Mouse (Mus musculus) intestine, embryonic 16.5 days (tissue): Measurements from ENCODE around the gene Mrrf. TPM values are rescaled to one million over a fixed set of nuclear protein-coding genes. Genes with fewer than 3 reads are reported as not detected.
A peak's percentile ranks its signal among the peaks of the same experiment; 100 is the strongest.
"Not testable (repeated sequence)": the region's sequence is repeated elsewhere in the genome, so short reads cannot be mapped to it uniquely, and the experiment has no call there.

Source experiments
- ATAC-seq: fragments of 200-750 bp; cut with Nextera tagmentation; 2 replicates; pipeline ENCODE4 v1.8.0; 2017; ENCODE audit warnings: moderate TSS enrichment, moderate library complexity
- H3K27ac ChIP-seq: fragments of 300-500 bp; sonication (generic); 2 replicates; pipeline ENCODE4 v1.5.1; 2014; ENCODE audit warnings: mild to moderate bottlenecking, low read length
- H3K27me3 ChIP-seq: fragments of 300-500 bp; sonication (generic); replicated peaks from 2 replicates; pipeline ENCODE4 v1.6.1; 2014; ENCODE audit warnings: low read length, control low read depth, mixed read lengths; ENCODE audit not compliant: control insufficient read depth, insufficient read depth
- H3K36me3 ChIP-seq: fragments of 300-500 bp; sonication (generic); 2 replicates; pipeline ENCODE4 v1.6.1; 2014; ENCODE audit warnings: low read length, control low read depth; ENCODE audit not compliant: control insufficient read depth, insufficient read depth
- H3K4me1 ChIP-seq: fragments of 300-500 bp; sonication (generic); 2 replicates; pipeline ENCODE4 v1.6.1; 2014; ENCODE audit warnings: low read length, control low read depth, mixed read lengths; ENCODE audit not compliant: control insufficient read depth, insufficient read depth
- H3K4me2 ChIP-seq: fragments of 300-500 bp; sonication (generic); 2 replicates; pipeline ENCODE4 v1.6.1; 2014; ENCODE audit warnings: low read depth, low read length, control low read depth
- H3K4me3 ChIP-seq: fragments of 300-500 bp; sonication (generic); 2 replicates; pipeline ENCODE4 v1.5.1; 2014; ENCODE audit warnings: mild to moderate bottlenecking, low read length
- H3K9ac ChIP-seq: fragments of 300-500 bp; sonication (generic); 2 replicates; pipeline ENCODE4 v1.6.1; 2014; ENCODE audit warnings: low read depth, low read length
- H3K9me3 ChIP-seq: fragments of 300-500 bp; sonication (generic); 2 replicates; pipeline ENCODE4 v1.6.1; 2016; ENCODE audit warnings: low read length, control low read depth; ENCODE audit not compliant: control insufficient read depth
- WGBS: fragments of 180-500 bp; shearing (Covaris S2); extraction: QIAGEN DNeasy Blood & Tissue Kit; methylation state at CpG from one replicate; pipeline ENCODE4 v1.1.7; 2014; 5-methylcytosine and 5-hydroxymethylcytosine counted together
- polyA plus RNA-seq: library from polyadenylated mRNA; unstranded; fragments of >200 nt; fragmentation: Nextera tagmentation; extraction: Ambion mirVana; gene quantifications from 2 replicates; pipeline ENCODE4 v1.2.1, GENCODE M21; 2015

The Mrrf gene
- polyA plus RNA-seq, 1 experiment from 2014 or later, result 32.3 TPM

DNA sequence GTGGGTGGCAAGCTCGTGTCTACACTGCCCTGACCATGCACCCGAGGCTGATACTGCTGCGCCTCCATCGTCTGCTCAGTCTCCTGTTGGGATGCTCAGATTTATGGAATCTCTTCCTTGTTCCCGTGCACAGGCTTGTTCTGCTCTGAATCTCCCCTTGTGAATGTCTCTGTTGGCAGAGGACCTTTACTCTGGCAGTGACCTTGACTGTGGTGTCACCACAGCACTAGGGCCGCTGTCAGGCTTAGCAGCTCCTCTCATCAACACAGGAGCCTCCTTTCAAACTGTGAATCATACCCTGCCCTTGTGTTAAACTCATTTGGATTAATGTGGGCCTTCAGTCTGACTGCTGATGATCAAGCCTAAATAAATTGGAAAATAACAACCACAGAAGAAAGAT is 53.0 kb downstream of the Mrrf start:
- H3K27ac ChIP-seq, H3K9ac ChIP-seq, H3K27me3 ChIP-seq, H3K9me3 ChIP-seq, H3K4me3 ChIP-seq, H3K36me3 ChIP-seq, ATAC-seq, H3K4me2 ChIP-seq, H3K4me1 ChIP-seq: not testable (repeated sequence)
- WGBS, result 81% methylated on average over 6 of the region's 6 CpGs

DNA sequence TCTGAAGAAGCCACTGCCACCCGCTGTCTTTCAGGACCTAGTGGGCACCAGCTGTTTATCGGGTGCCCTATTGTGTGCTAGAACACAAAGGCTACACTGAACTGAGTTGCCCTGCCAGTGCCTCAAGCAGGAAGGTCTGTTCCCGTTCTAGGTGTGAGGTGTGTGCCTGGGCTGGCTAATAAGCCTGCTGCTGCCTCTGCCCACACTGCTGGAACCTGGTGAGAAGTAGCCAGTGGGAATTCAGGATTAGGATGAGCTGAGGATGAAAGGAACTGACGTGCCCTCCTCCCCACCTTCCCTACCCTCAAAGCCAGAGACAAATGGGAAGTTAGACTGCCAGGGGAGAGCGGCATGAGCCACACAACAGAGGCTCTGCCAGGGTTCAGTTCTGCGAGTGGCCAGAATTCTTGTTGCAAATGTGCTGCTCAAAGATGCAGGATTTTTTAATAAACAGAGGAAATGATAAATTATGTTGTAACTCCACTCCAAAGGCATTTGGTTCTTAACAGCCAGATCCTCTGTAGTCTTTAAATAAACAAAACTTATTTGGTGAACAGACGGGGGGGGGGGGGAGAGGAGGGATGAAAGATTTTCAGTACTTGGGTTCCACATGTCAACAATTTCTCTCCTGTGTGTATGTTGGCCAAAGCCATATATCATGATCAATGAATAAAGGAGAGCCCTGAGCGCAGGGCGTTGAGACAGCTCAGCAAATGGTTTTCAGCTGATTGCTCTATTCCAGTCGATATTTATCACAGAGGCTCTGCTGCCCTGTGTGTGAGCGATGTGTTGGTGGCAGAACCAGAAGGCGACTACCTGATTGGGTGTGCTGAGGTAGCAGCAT is 55.1 kb downstream of the Mrrf start:
- H3K4me2 ChIP-seq, result no peak overlapping the region
- H3K9ac ChIP-seq, result no peak overlapping the region
- peaks cover 4% of the 10 kb centered on the region for H3K4me1 ChIP-seq
- H3K4me3 ChIP-seq, result no peak overlapping the region
- no peaks in the 10 kb centered on the region for H3K9me3 ChIP-seq
- 36% methylated on average over 12 of the region's 12 CpGs for WGBS
- peak; percentile 31 for ATAC-seq
- no peaks in the 10 kb centered on the region for H3K36me3 ChIP-seq
- H3K27me3 ChIP-seq, result no peaks in the 10 kb centered on the region
- H3K27ac ChIP-seq, result no peak overlapping the region; the same call in 1 of the 2 replicates

DNA sequence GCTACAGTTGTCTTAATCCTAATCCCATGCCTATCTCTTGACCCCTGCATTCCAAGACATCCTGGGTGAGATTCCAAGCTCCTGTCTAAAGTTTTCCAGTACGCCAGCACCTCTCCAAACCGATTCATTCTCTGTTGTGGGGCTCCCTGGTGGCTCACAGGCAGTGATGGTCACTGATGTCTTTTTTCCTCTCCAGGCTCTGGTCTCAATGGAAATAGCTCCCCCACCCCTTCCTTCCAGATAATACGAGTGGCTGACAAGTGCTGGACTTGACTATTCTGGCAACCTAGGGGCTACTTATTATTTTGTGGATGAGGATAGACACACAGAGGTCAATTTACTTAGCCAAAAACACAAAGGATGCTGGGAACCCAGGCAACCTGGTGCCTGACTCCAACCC is 60.8 kb downstream of the Mrrf start:
- no peak overlapping the region for H3K4me3 ChIP-seq
- peaks cover 9% of the 10 kb centered on the region for H3K4me1 ChIP-seq
- 73% methylated on average over 3 of the region's 3 CpGs for WGBS
- H3K4me2 ChIP-seq, result no peak overlapping the region
- H3K36me3 ChIP-seq, result no peaks in the 10 kb centered on the region
- ATAC-seq, result no peak
- H3K9me3 ChIP-seq, result no peaks in the 10 kb centered on the region
- H3K9ac ChIP-seq, result no peak overlapping the region
- peaks cover 7% of the 10 kb centered on the region for H3K27me3 ChIP-seq
- H3K27ac ChIP-seq, result no peak overlapping the region

DNA sequence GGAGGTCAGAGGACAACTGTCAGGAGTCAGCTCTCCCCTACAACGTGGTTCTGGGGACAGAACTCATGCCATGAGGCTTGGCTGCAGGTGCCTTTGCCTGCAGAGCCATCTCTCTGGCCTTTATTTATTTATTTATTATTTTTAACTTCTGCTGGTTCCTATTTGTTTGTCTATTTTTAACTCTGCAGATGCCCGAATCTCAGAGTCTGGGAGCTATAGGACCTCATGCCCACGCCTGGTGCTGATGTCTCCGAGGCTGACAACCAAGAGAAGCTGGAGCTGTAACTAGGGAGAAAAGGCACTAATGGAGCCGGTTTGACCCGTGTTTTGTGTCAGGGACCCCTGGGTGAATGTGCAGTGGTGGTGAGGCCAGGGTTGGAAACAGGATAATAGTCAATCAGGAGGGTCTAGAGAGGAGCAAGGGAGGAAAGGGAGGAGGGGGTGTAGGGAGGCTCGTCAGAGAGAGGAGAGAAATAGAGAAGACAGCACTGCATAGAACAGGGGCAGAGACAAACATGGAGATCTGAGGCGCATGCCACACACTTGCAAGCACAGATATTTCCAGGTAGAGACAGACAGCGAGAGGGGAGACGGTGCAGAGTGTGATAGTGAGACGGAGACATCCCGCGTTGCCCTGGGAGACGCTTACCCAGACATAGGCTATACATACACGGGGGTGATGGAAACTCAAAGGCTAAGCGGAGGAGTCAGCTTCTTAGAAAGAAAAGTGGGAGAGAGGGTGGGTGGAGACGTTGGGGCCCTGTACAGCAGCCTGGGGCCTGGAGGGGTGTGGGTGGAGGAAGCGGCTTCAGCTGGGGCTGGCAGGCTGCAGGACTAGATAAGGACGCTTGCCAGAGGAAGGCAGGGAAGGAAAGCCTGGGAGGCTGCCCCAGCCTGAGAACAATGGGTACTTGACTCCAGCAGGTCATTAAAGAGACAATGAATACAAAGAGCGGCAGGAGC is 62.0 kb downstream of the Mrrf start:
- peaks cover 18% of the 10 kb centered on the region for H3K4me1 ChIP-seq
- H3K4me3 ChIP-seq, result no peak overlapping the region; the same call in 1 of the 2 replicates
- H3K9ac ChIP-seq, result no peak overlapping the region
- no peaks in the 10 kb centered on the region for H3K36me3 ChIP-seq
- peaks cover 16% of the 10 kb centered on the region for H3K27me3 ChIP-seq
- 22% methylated on average over 20 of the region's 20 CpGs for WGBS
- peak; percentile 92 for ATAC-seq
- H3K9me3 ChIP-seq, result no peaks in the 10 kb centered on the region
- H3K4me2 ChIP-seq, result peak overlapping the region; percentile 25; the same call in 1 of the 2 replicates
- no peak overlapping the region for H3K27ac ChIP-seq

DNA sequence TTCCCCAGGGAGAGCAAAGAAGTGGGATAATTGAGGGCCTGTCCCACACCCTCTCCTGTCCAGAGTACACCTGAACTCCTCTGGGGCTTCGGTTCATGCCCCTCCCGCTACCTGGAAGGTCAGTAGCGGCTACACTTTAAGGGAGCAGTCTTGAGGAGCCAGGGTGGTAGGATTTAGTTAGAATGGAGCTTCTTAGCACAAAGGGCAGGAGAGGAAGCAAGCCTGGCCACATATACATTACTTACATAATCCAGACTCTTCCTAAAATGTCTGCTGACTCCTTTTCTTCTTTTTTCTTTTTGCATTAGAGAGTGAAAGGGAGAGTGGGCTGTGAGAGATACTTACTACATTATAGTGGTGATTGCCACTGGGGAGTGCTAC is 62.7 kb downstream of the Mrrf start:
- Histone ChIP-seq H3K9ac (no peak overlapping the region), H3K9me3 (no peaks in the 10 kb centered on the region), H3K4me3 (no peak overlapping the region), H3K36me3 (no peaks in the 10 kb centered on the region), H3K27ac (no peak overlapping the region), H3K27me3 (peaks cover 16% of the 10 kb centered on the region), H3K4me1 (peaks cover 22% of the 10 kb centered on the region), H3K4me2 (peak overlapping the region; percentile 25; the same call in 1 of the 2 replicates)
- 32% methylated on average over 3 of the region's 3 CpGs for WGBS
- ATAC-seq, result peak; percentile 38; the same call in 1 of the 2 replicates

DNA sequence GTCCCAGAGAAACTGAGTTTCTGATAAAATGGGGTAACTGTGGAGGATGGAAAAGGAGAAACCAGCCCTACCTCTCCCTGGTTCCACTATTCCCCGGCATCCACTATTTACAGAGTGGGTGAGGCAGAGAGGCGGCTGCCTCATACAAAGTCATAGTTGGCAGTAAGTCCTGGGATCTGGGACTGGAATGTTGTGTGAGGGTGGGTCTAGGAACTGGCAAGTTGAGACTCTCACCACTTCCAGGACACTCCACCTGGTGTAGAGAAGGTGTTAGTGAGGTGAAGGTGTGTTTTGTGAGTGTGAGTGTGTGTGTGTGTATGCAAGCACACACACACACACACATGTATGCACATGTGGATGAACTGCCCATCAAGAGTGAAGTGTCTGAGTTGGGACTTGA is 64.6 kb downstream of the Mrrf start:
- Histone ChIP-seq H3K4me2 (no peak overlapping the region), H3K36me3 (no peaks in the 10 kb centered on the region), H3K9ac (no peak overlapping the region), H3K4me1 (peaks cover 22% of the 10 kb centered on the region), H3K27ac (no peak overlapping the region), H3K9me3 (no peaks in the 10 kb centered on the region), H3K27me3 (peaks cover 25% of the 10 kb centered on the region), H3K4me3 (no peak overlapping the region)
- no peak for ATAC-seq
- WGBS, result 59% methylated on average over 2 of the region's 2 CpGs

DNA sequence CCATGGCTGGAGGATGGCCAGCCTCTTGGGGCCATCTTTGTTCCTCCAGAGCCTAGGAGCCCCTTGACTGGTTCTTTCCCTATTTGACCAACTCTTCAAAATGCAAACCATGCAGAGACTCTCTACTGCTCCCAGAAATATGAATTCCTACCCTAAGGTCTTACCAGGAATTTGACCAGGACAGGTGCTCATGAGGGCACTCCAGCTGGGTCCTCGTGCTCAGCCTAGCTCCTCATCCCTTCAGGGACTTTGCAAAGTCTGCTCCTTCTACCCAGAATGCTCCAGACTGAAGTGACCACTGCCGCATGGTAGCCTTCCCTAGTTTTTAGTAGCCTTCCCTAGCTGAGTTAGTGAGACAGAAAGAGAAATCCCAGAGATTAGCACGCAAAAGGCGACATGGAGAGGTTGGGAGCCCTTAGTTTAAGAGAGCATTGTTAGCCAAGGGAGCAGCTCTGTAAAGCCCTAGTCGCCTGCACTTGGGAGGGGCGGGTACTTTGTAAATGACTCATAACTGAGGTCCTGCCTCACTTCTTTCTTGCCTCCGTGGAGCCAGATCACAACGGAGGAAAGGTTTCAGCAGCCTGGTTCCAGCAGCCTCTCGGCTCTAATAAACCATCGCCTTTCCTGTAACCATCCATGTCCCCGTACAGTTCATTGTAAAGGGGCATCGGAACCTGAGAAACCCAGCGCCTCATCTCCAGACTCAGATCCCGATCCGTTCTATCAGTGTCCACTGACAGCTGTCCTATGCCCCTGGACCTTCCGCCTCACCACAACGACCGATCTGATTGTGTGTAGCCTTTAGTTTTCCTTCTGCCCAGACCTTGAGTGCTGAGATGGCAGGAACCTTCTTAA is 65.8 kb downstream of the Mrrf start:
- peaks cover 25% of the 10 kb centered on the region for H3K27me3 ChIP-seq
- no peak for ATAC-seq
- no peaks in the 10 kb centered on the region for H3K36me3 ChIP-seq
- WGBS, result 30% methylated on average over 18 of the region's 18 CpGs
- H3K4me1 ChIP-seq, result peaks cover 22% of the 10 kb centered on the region
- peak overlapping the region; percentile 39; the same call in 1 of the 2 replicates for H3K9ac ChIP-seq
- H3K9me3 ChIP-seq, result no peaks in the 10 kb centered on the region
- H3K4me3 ChIP-seq, result no peak overlapping the region; the same call in 1 of the 2 replicates
- no peak overlapping the region; the same call in 1 of the 2 replicates for H3K4me2 ChIP-seq
- no peak overlapping the region for H3K27ac ChIP-seq

DNA sequence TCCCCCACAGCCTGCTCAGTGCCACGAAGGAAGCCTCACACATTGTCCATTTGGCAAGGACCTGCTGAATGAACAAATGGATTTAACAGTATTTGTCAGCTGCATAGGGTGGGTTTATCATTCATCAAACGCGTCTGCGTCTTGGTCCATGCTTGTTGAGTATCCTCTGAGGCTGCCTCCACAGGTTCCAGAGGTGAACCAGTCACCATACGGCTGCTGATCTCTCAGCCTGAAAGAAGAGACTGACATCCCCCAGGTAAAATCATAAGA is 66.4 kb downstream of the Mrrf start:
- H3K4me3 ChIP-seq, result peak overlapping the region; percentile 41
- ATAC-seq, result no peak
- 20% methylated on average over 5 of the region's 5 CpGs for WGBS
- peak overlapping the region; percentile 85; the same call in 1 of the 2 replicates for H3K4me2 ChIP-seq
- no peaks in the 10 kb centered on the region for H3K9me3 ChIP-seq
- H3K9ac ChIP-seq, result peak overlapping the region; percentile 39; the same call in 1 of the 2 replicates
- H3K36me3 ChIP-seq, result no peaks in the 10 kb centered on the region
- peaks cover 22% of the 10 kb centered on the region for H3K4me1 ChIP-seq
- H3K27me3 ChIP-seq, result peaks cover 25% of the 10 kb centered on the region
- H3K27ac ChIP-seq, result no peak overlapping the region
